Mouse (Mus musculus) MEL (cell line): ENCODE measurements around the gene Klra17. TPM values are rescaled to one million over a fixed set of nuclear protein-coding genes. Genes with fewer than 3 reads are reported as not detected.
"Not testable (repeated sequence)": the region's sequence is repeated elsewhere in the genome, so short reads cannot be mapped to it uniquely, and the experiment has no call there.

Source experiments
- DNase-seq: peaks from one replicate; pipeline ENCODE4 v3.0.0; 2011; ENCODE audit warnings: low read depth, low spot score
- H3K27ac ChIP-seq: 2 replicates; pipeline ENCODE4 v1.5.1; 2012; ENCODE audit warnings: low read depth, mild to moderate bottlenecking, control low read depth, low read length, moderate library complexity; ENCODE audit not compliant: control insufficient read depth
- H3K27me3 ChIP-seq, 2 experiments: fragments of 150-350 bp in 1 of 2; sonication (generic) in 1 of 2; 2 replicates each; pipeline ENCODE4 v1.6.1; 2012; ENCODE audit warnings: low read length in 2 of 2, mild to moderate bottlenecking in 2 of 2, improper control_type of control experiment in 1 of 2, moderate library complexity in 1 of 2; ENCODE audit not compliant: insufficient read depth in 2 of 2, control insufficient read depth in 1 of 2
- H3K36me3 ChIP-seq, 2 experiments: 2 replicates each; pipeline ENCODE4 v1.6.1; 2012 to 2014; ENCODE audit warnings: low read length in 2 of 2, improper control_type of control experiment in 1 of 2, inconsistent platforms in 1 of 2, mild to moderate bottlenecking in 1 of 2; ENCODE audit not compliant: insufficient read depth in 2 of 2, control insufficient read depth in 1 of 2
- H3K4me1 ChIP-seq, 2 experiments: fragments of 150-350 bp in 1 of 2; sonication (generic) in 1 of 2; 2 replicates each; pipeline ENCODE4 v1.6.1; 2012; ENCODE audit warnings: low read length in 2 of 2, improper control_type of control experiment in 1 of 2, mild to moderate bottlenecking in 1 of 2; ENCODE audit not compliant: insufficient read depth in 2 of 2, control insufficient read depth in 1 of 2
- H3K4me3 ChIP-seq, 2 experiments: fragments of 150-350 bp in 1 of 2; sonication (generic) in 1 of 2; 2 replicates each; pipeline ENCODE4 v1.5.1; 2012; ENCODE audit warnings: low read depth in 2 of 2, low read length in 2 of 2, mild to moderate bottlenecking in 2 of 2, moderate library complexity in 2 of 2, control low read depth in 1 of 2, improper control_type of control experiment in 1 of 2; ENCODE audit not compliant: control insufficient read depth in 1 of 2, insufficient read depth in 1 of 2
- H3K79me2 ChIP-seq: 2 replicates; pipeline ENCODE4 v1.6.1; 2012; ENCODE audit warnings: mild to moderate bottlenecking, low read length, moderate library complexity; ENCODE audit not compliant: control insufficient read depth, poor library complexity, insufficient read depth
- H3K9ac ChIP-seq: 2 replicates; pipeline ENCODE4 v1.6.1; 2012; ENCODE audit warnings: low read depth, mild to moderate bottlenecking, control low read depth, low read length, moderate library complexity; ENCODE audit not compliant: control insufficient read depth, poor library complexity, severe bottlenecking
- H3K9me3 ChIP-seq: fragments of 150-350 bp; sonication (generic); replicated peaks from 2 replicates; pipeline ENCODE4 v1.6.1; 2012; ENCODE audit warnings: mild to moderate bottlenecking, low read length, improper control_type of control experiment, moderate library complexity; ENCODE audit not compliant: insufficient read depth
- E2F4 ChIP-seq: IDR thresholded peaks from 2 replicates; pipeline ENCODE4 v1.6.1; 2011; ENCODE audit warnings: low read depth, low read length, improper control_type of control experiment, borderline replicate concordance
- EP300 ChIP-seq, 2 experiments: IDR thresholded peaks; 2 replicates each; pipeline ENCODE4 v1.6.1; 2011; ENCODE audit warnings: improper control_type of control experiment in 2 of 2, low read length in 2 of 2, low read depth in 1 of 2, mild to moderate bottlenecking in 1 of 2
- ETS1 ChIP-seq: IDR thresholded peaks from 2 replicates; pipeline ENCODE4 v1.6.1; 2012; ENCODE audit warnings: low read depth, mild to moderate bottlenecking, inconsistent platforms, low read length, improper control_type of control experiment, moderate library complexity
- GATA1 ChIP-seq: IDR thresholded peaks from 2 replicates; pipeline ENCODE4 v1.6.1; 2011; ENCODE audit warnings: low read depth, low read length, improper control_type of control experiment
- HCFC1 ChIP-seq: IDR thresholded peaks from 2 replicates; pipeline ENCODE4 v1.6.1; 2012; ENCODE audit warnings: low read depth, mild to moderate bottlenecking, inconsistent platforms, low read length, improper control_type of control experiment, moderate library complexity
- JUND ChIP-seq: IDR thresholded peaks from 2 replicates; pipeline ENCODE4 v1.6.1; 2011; ENCODE audit warnings: low read depth, mild to moderate bottlenecking, improper control_type of control experiment, low read length
- KAT2A ChIP-seq: conservative IDR thresholded peaks from 2 replicates; pipeline ENCODE4 v1.6.1; 2012; ENCODE audit warnings: low read depth, low read length, improper control_type of control experiment, inconsistent platforms
- MAFK ChIP-seq: IDR thresholded peaks from 2 replicates; pipeline ENCODE4 v1.6.1; 2011; ENCODE audit warnings: low read depth, mild to moderate bottlenecking, low read length, improper control_type of control experiment, borderline replicate concordance
- MEF2A ChIP-seq: IDR thresholded peaks from 2 replicates; pipeline ENCODE4 v1.6.1; 2014; ENCODE audit warnings: low read depth, mild to moderate bottlenecking, inconsistent platforms, low read length, improper control_type of control experiment; ENCODE audit not compliant: poor library complexity, insufficient replicate concordance, severe bottlenecking; ENCODE audit errors: extremely low read depth
- MXI1 ChIP-seq: IDR thresholded peaks from 2 replicates; pipeline ENCODE4 v1.6.1; 2011; ENCODE audit warnings: mild to moderate bottlenecking, low read depth, low read length, improper control_type of control experiment
- MYB ChIP-seq: IDR thresholded peaks from 2 replicates; pipeline ENCODE4 v1.6.1; 2011; ENCODE audit warnings: mild to moderate bottlenecking, low read depth, low read length, improper control_type of control experiment
- RCOR1 ChIP-seq: IDR thresholded peaks from 2 replicates; pipeline ENCODE4 v1.6.1; 2012; ENCODE audit warnings: low read depth, mild to moderate bottlenecking, inconsistent platforms, low read length, improper control_type of control experiment
- TAL1 ChIP-seq: IDR thresholded peaks from 2 replicates; pipeline ENCODE4 v1.6.1; 2012; ENCODE audit warnings: mild to moderate bottlenecking, inconsistent platforms, low read length, moderate library complexity, mixed read lengths
- TBP ChIP-seq: IDR thresholded peaks from 2 replicates; pipeline ENCODE4 v1.8.0; 2011; ENCODE audit warnings: low read depth, low read length, improper control_type of control experiment
- TCF12 ChIP-seq: IDR thresholded peaks from 2 replicates; pipeline ENCODE4 v1.6.1; 2014; ENCODE audit warnings: low read depth, mild to moderate bottlenecking, inconsistent platforms, low read length, improper control_type of control experiment, moderate library complexity
- USF2 ChIP-seq, 2 experiments: IDR thresholded peaks; 2 replicates each; pipeline ENCODE4 v1.6.1; 2011 to 2012; ENCODE audit warnings: improper control_type of control experiment in 2 of 2, low read length in 2 of 2, borderline replicate concordance in 1 of 2, inconsistent platforms in 1 of 2, low read depth in 1 of 2, mild to moderate bottlenecking in 1 of 2; ENCODE audit not compliant: insufficient read depth in 1 of 2
- polyA plus RNA-seq, 2 experiments: library from polyadenylated mRNA; stranded (reverse) in 1 of 2; unstranded in 1 of 2; fragments of >175 nt in 1 of 2; fragments of >200 nt in 1 of 2; gene quantifications; 2 replicates each; pipeline versions ENCODE4 v1.2.1 to v1.2.4; 2012; ENCODE audit warnings: low replicate concordance in 2 of 2, low read depth in 1 of 2; ENCODE audit not compliant: insufficient read length in 2 of 2, insufficient read depth in 1 of 2, missing spikeins in 1 of 2
- total RNA-seq: library from RNA; depleted of rRNA; stranded (reverse); fragments of 300-350 nt; gene quantifications from 2 replicates; pipeline ENCODE4 v1.2.3, GENCODE M21; 2012; rRNA removed

Gene Klra17
- total RNA-seq (not detected in 2 replicates), polyA plus RNA-seq (not detected)

- H3K4me3 ChIP-seq: no peak within 1 kb of the TSS
- DNase-seq: peak; percentile 9
- H3K4me1 ChIP-seq: no peaks in the 10 kb centered on the region
- H3K9me3 ChIP-seq: no peaks in the 10 kb centered on the region
- H3K27ac ChIP-seq: no peak within 1 kb of the TSS
- no peaks in the 10 kb centered on the region for H3K79me2 ChIP-seq
- no peaks in the 10 kb centered on the region for H3K27me3 ChIP-seq
- H3K36me3 ChIP-seq: no peaks in the 10 kb centered on the region
- TF ChIP-seq TBP (no peak), TCF12 (no peak), MAFK (no peak), E2F4 (no peak), MEF2A (no peak), HCFC1 (no peak), MXI1 (no peak), USF2 (IDR thresholded peaks at IDR 0.05; ENCODE audit: borderline replicate concordance in 1 of 2, insufficient read depth in 1 of 2, low read depth in 1 of 2, low read length in 2 of 2) (no peak), MYB (no peak), KAT2A (no peak), JUND (no peak)
- H3K9ac ChIP-seq: no peak within 1 kb of the TSS
Observed at GRCm38 (mm10) chr6:129876549-129876948, at the start of gene Klra17. Gene Klra17, minus strand, starts transcription at chr6:129876672.

DNA sequence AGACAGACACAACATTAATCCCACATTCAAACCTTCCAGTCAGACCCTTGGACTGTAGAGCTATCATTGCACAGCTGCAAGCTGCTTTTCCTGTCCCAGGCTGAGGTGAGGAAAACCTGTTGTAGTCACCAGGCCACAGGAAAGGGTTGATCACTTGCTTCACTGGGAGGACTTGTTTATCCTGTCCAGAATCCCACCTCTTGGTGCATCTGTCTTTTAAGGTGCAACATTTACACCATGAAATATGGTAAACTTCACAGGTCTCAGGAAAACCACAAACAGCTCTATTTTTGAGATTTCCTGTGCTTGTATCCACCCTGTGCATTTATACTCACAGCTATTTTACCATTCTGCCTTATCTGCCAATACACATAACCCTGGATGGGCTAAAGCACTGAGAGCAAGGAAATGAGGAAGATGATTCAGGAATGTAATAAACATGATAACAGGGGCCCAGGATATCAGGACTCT, 41.0 kb upstream of the Klra17 start, which contains the start of gene Klra5:
Gene Klra5 (minus strand): TSS at position 175 of the 471 bp plus-strand sequence.
- not testable (repeated sequence) for H3K4me3 ChIP-seq, H3K9ac ChIP-seq, H3K79me2 ChIP-seq, H3K9me3 ChIP-seq, H3K4me1 ChIP-seq
- H3K27ac ChIP-seq: peak within 1 kb of the TSS; percentile 52
- H3K36me3 ChIP-seq: peaks cover 0 to 10% of the 10 kb centered on the region in 2 experiments; a peak in 2 of 4 replicates
- peak; percentile 67 for DNase-seq
- TF ChIP-seq ETS1: peak; percentile 72; the same call in 1 of the 2 replicates
- peak; percentile 74 for TF ChIP-seq RCOR1
- TF ChIP-seq MEF2A: peak; percentile 65; the same call in 1 of the 2 replicates
- TF ChIP-seq TAL1: peak; percentile 64
- TF ChIP-seq MXI1: peak; percentile 55; the same call in 1 of the 2 replicates
- TF ChIP-seq GATA1: peak; percentile 75
- peak; percentile 68 for TF ChIP-seq TCF12
- peak; percentile 76 to 81 for TF ChIP-seq EP300 (IDR thresholded peaks at IDR 0.05; ENCODE audit: low read depth in 1 of 2, low read length in 2 of 2)
- TF ChIP-seq, all 39 proteins: peak for 8; not testable (repeated sequence) for 31
- H3K27me3 ChIP-seq: not testable (repeated sequence)
